Mouse (Mus musculus): Measurements from ENCODE around the gene Ctxn1. TPM values are rescaled to one million over a fixed set of nuclear protein-coding genes. Genes with fewer than 3 reads are reported as not detected.

Gene Ctxn1
- polyA plus RNA-seq, 1 experiment: 7.8 TPM

- TF ChIP-seq CTCF (conservative IDR thresholded peaks at IDR 0.05; ENCODE audit: insufficient read depth, insufficient read length, low read depth, low read length) (peak; percentile 74), POLR2A (IDR thresholded peaks at IDR 0.05; ENCODE audit: low read depth, low read length) (no peak)
- no peak overlapping the region for H3K27ac ChIP-seq (ENCODE audit: insufficient read depth, low read depth, low read length)
- WGBS: 51% methylated on average over 26 of the region's 26 CpGs
- H3K4me1 ChIP-seq (ENCODE audit: control insufficient read depth, insufficient read depth, low read length): peaks cover 3% of the 10 kb centered on the region; the same call in 1 of the 2 replicates
- H3K27me3 ChIP-seq (replicated peaks; ENCODE audit: control insufficient read depth, insufficient read depth, low read length): no peaks in the 10 kb centered on the region
- no peak overlapping the region for H3K4me3 ChIP-seq (ENCODE audit: insufficient read depth, low read depth, low read length)
- H3K36me3 ChIP-seq (ENCODE audit: control insufficient read depth, insufficient read depth, low read length): no peaks in the 10 kb centered on the region; the same call in 1 of the 2 replicates
- peak; percentile 85 for DNase-seq
These were observed 8.6 kb downstream of the Ctxn1 start for GRCm38 (mm10) chr8:4250306-4250970.

- WGBS: 34% methylated on average over 29 of the region's 29 CpGs
- H3K4me1 ChIP-seq (ENCODE audit: control insufficient read depth, insufficient read depth, low read length): peaks cover 3% of the 10 kb centered on the region; the same call in 1 of the 2 replicates
- H3K27ac ChIP-seq (ENCODE audit: insufficient read depth, low read depth, low read length): no peak overlapping the region
- no peak for TF ChIP-seq POLR2A (IDR thresholded peaks at IDR 0.05; ENCODE audit: low read depth, low read length)
- no peak for TF ChIP-seq CTCF (conservative IDR thresholded peaks at IDR 0.05; ENCODE audit: insufficient read depth, insufficient read length, low read depth, low read length)
- peak; percentile 17 for DNase-seq
- no peaks in the 10 kb centered on the region; the same call in 1 of the 2 replicates for H3K36me3 ChIP-seq (ENCODE audit: control insufficient read depth, insufficient read depth, low read length)
- no peak overlapping the region for H3K4me3 ChIP-seq (ENCODE audit: insufficient read depth, low read depth, low read length)
- no peaks in the 10 kb centered on the region for H3K27me3 ChIP-seq (replicated peaks; ENCODE audit: control insufficient read depth, insufficient read depth, low read length)
These were observed 9.9 kb downstream of the Ctxn1 start for GRCm38 (mm10) chr8:4249213-4249612.

- Histone ChIP-seq H3K27ac (ENCODE audit: insufficient read depth, low read depth, low read length) (no peak within 1 kb of the TSS), H3K36me3 (ENCODE audit: control insufficient read depth, insufficient read depth, low read length) (no peaks in the 10 kb centered on the region; the same call in 1 of the 2 replicates), H3K27me3 (replicated peaks; ENCODE audit: control insufficient read depth, insufficient read depth, low read length) (no peaks in the 10 kb centered on the region), H3K4me3 (ENCODE audit: insufficient read depth, low read depth, low read length) (no peak within 1 kb of the TSS), H3K4me1 (ENCODE audit: control insufficient read depth, insufficient read depth, low read length) (peaks cover 3% of the 10 kb centered on the region; the same call in 1 of the 2 replicates)
- 86% methylated on average over 15 of the region's 15 CpGs for WGBS
- DNase-seq: no peak
- TF ChIP-seq POLR2A (IDR thresholded peaks at IDR 0.05; ENCODE audit: low read depth, low read length) (no peak), CTCF (conservative IDR thresholded peaks at IDR 0.05; ENCODE audit: insufficient read depth, insufficient read length, low read depth, low read length) (no peak)
These were observed 11.0 kb downstream of the Ctxn1 start, which contains the start of gene Tgfbr3l for GRCm38 (mm10) chr8:4247951-4248540. Gene Tgfbr3l (plus strand): TSS chr8:4248214.

GRCm38 (mm10) chr8:4247241-4247640 is 11.8 kb downstream of the Ctxn1 start:
- H3K27ac ChIP-seq (ENCODE audit: insufficient read depth, low read depth, low read length): no peak overlapping the region

GRCm38 (mm10) chr8:4245737-4246136 is 13.3 kb downstream of the Ctxn1 start:
- Histone ChIP-seq H3K4me3 (ENCODE audit: insufficient read depth, low read depth, low read length) (no peak overlapping the region), H3K36me3 (ENCODE audit: control insufficient read depth, insufficient read depth, low read length) (no peaks in the 10 kb centered on the region; the same call in 1 of the 2 replicates), H3K27me3 (replicated peaks; ENCODE audit: control insufficient read depth, insufficient read depth, low read length) (no peaks in the 10 kb centered on the region), H3K4me1 (ENCODE audit: control insufficient read depth, insufficient read depth, low read length) (no peaks in the 10 kb centered on the region), H3K27ac (ENCODE audit: insufficient read depth, low read depth, low read length) (no peak overlapping the region)
- DNase-seq: no peak
- TF ChIP-seq POLR2A (IDR thresholded peaks at IDR 0.05; ENCODE audit: low read depth, low read length) (no peak), CTCF (conservative IDR thresholded peaks at IDR 0.05; ENCODE audit: insufficient read depth, insufficient read length, low read depth, low read length) (no peak)
- 82% methylated on average over 13 of the region's 13 CpGs for WGBS

More at GRCm38 (mm10) chr8:4247241-4247640, 11.8 kb downstream of the Ctxn1 start:
- Histone ChIP-seq H3K27me3 (replicated peaks; ENCODE audit: control insufficient read depth, insufficient read depth, low read length) (no peaks in the 10 kb centered on the region), H3K4me1 (ENCODE audit: control insufficient read depth, insufficient read depth, low read length) (no peaks in the 10 kb centered on the region), H3K36me3 (ENCODE audit: control insufficient read depth, insufficient read depth, low read length) (no peaks in the 10 kb centered on the region; the same call in 1 of the 2 replicates), H3K4me3 (ENCODE audit: insufficient read depth, low read depth, low read length) (no peak overlapping the region)
- TF ChIP-seq POLR2A (IDR thresholded peaks at IDR 0.05; ENCODE audit: low read depth, low read length) (no peak), CTCF (conservative IDR thresholded peaks at IDR 0.05; ENCODE audit: insufficient read depth, insufficient read length, low read depth, low read length) (no peak)
- WGBS: 89% methylated on average over 8 of the region's 8 CpGs
- no peak for DNase-seq

GRCm38 (mm10) chr8:4245061-4245460 is 14.0 kb downstream of the Ctxn1 start:
- WGBS: 95% methylated on average over 5 of the region's 5 CpGs
- no peak for DNase-seq
- H3K27me3 ChIP-seq (replicated peaks; ENCODE audit: control insufficient read depth, insufficient read depth, low read length): no peaks in the 10 kb centered on the region
- no peak overlapping the region for H3K4me3 ChIP-seq (ENCODE audit: insufficient read depth, low read depth, low read length)
- no peak for TF ChIP-seq POLR2A (IDR thresholded peaks at IDR 0.05; ENCODE audit: low read depth, low read length)
- no peak for TF ChIP-seq CTCF (conservative IDR thresholded peaks at IDR 0.05; ENCODE audit: insufficient read depth, insufficient read length, low read depth, low read length)
- no peaks in the 10 kb centered on the region; the same call in 1 of the 2 replicates for H3K36me3 ChIP-seq (ENCODE audit: control insufficient read depth, insufficient read depth, low read length)
- no peak overlapping the region for H3K27ac ChIP-seq (ENCODE audit: insufficient read depth, low read depth, low read length)
- H3K4me1 ChIP-seq (ENCODE audit: control insufficient read depth, insufficient read depth, low read length): peaks cover 2% of the 10 kb centered on the region; the same call in 1 of the 2 replicates

Data from kidney, adult 2 months (tissue).